29 mouse cellular contexts compared by ENCODE assay signal in genomic region chr9:31235030-31235429, GRCm38 (mm10). TPM values are rescaled to one million over a fixed set of nuclear protein-coding genes. Genes with fewer than 3 reads are reported as not detected.
DNase-seq lines count a peak whose midpoint lies in the region; ATAC-seq and TF ChIP-seq lines count a peak whose summit lies in the region.
"Had no signal": no experiment of that assay in that cellular context is flagged by ENCODE, and none has a peak within 500 bp of the region (broad histone marks: within the 10 kb centered on the region; RNA-seq: fewer than 3 reads in every experiment).

No protein-coding gene starts in this region.

- TF ChIP-seq CTCF in MEL (IDR thresholded peaks at IDR 0.05 in 2 of 3, conservative IDR thresholded peaks at IDR 0.05 in 1 of 3; ENCODE audit: control insufficient read depth in 1 of 3, insufficient read depth in 1 of 3, low read depth in 2 of 3, low read length in 3 of 3, poor library complexity in 1 of 3, severe bottlenecking in 1 of 3), result no peak

- peak overlapping the region; percentile 66 for H3K27ac ChIP-seq in lung, embryonic 16.5 days (ENCODE audit: low read length)
- H3K27ac ChIP-seq in MEL (ENCODE audit: control insufficient read depth, low read depth, low read length), result no peak overlapping the region
- H3K27ac ChIP-seq in stomach, embryonic 15.5 days, result no peak overlapping the region
- H3K27ac ChIP-seq: heart, adult 2 months; hindbrain, embryonic 13.5 days; layer of hippocampus, adult 2 months; left cerebral cortex, adult 2 months; limb, embryonic 13.5 days; liver, embryonic 12.5 days; neural tube, embryonic 12.5 days had no signal

- no peaks in the 10 kb centered on the region for H3K79me2 ChIP-seq in MEL (ENCODE audit: control insufficient read depth, insufficient read depth, low read length, poor library complexity)

- no peak for TF ChIP-seq POLR2A in MEL (IDR thresholded peaks at IDR 0.05; ENCODE audit: control insufficient read depth in 1 of 2, insufficient read depth in 1 of 2, low read depth in 1 of 2, low read length in 2 of 2, poor library complexity in 1 of 2)

- TF ChIP-seq EP300 in MEL (IDR thresholded peaks at IDR 0.05; ENCODE audit: low read depth in 1 of 2, low read length in 2 of 2), result peak; percentile 34 to 46; a peak in 2 of 4 replicates

- H3K9me3 ChIP-seq in lung, embryonic 16.5 days (ENCODE audit: control insufficient read depth, low read length), result no peaks in the 10 kb centered on the region
- no peaks in the 10 kb centered on the region for H3K9me3 ChIP-seq in MEL (replicated peaks; ENCODE audit: insufficient read depth, low read length)
- H3K9me3 ChIP-seq in stomach, embryonic 15.5 days, result no peaks in the 10 kb centered on the region
- H3K9me3 ChIP-seq: hindbrain, embryonic 13.5 days; limb, embryonic 13.5 days; liver, embryonic 12.5 days; neural tube, embryonic 12.5 days had no signal

- peak; percentile 77 for ATAC-seq in lung, embryonic 16.5 days (ENCODE audit: low read depth)
- ATAC-seq in stomach, embryonic 15.5 days (ENCODE audit: insufficient read depth, low FRiP score, low read depth), result peak; percentile 43; the same call in 1 of the 2 replicates
- no peak for ATAC-seq in erythroblast, adult 5-6 weeks (replicated peaks; ENCODE audit: low FRiP score, poor library complexity, severe bottlenecking)
- ATAC-seq: forebrain, embryonic 16.5 days; liver, embryonic 12.5 days; midbrain, embryonic 16.5 days had no signal

- H3K27me3 ChIP-seq in lung, embryonic 16.5 days (ENCODE audit: control insufficient read depth, insufficient read depth, low read depth, low read length), result no peaks in the 10 kb centered on the region
- no peaks in the 10 kb centered on the region for H3K27me3 ChIP-seq in MEL (ENCODE audit: control insufficient read depth in 1 of 2, insufficient read depth in 2 of 2, low read length in 2 of 2)
- H3K27me3 ChIP-seq in stomach, embryonic 15.5 days (replicated peaks), result no peaks in the 10 kb centered on the region
- H3K27me3 ChIP-seq: heart, embryonic 12.5 days; hindbrain, embryonic 13.5 days; limb, embryonic 13.5 days; liver, embryonic 12.5 days; neural tube, embryonic 12.5 days had no signal

- H3K4me2 ChIP-seq in lung, embryonic 16.5 days (ENCODE audit: low read depth, low read length), result 0 out of 2 replicates have a peak overlapping the region, but pooled peaks have one; percentile 31
- no peak overlapping the region; the same call in 1 of the 2 replicates for H3K4me2 ChIP-seq in stomach, embryonic 15.5 days
- H3K4me2 ChIP-seq: heart, embryonic 12.5 days; hindbrain, embryonic 13.5 days; limb, embryonic 13.5 days; liver, embryonic 12.5 days; neural tube, embryonic 12.5 days had no signal

- no peaks in the 10 kb centered on the region for H3K36me3 ChIP-seq in lung, embryonic 16.5 days (ENCODE audit: control insufficient read depth, insufficient read depth, low read length)
- peaks cover 0 to 9% of the 10 kb centered on the region in 2 experiments; a peak in 2 of 4 replicates for H3K36me3 ChIP-seq in MEL (ENCODE audit: control insufficient read depth in 1 of 2, insufficient read depth in 2 of 2, low read length in 2 of 2)
- no peaks in the 10 kb centered on the region for H3K36me3 ChIP-seq in stomach, embryonic 15.5 days
- H3K36me3 ChIP-seq: heart, embryonic 12.5 days; hindbrain, embryonic 13.5 days; limb, embryonic 13.5 days; liver, embryonic 12.5 days; neural tube, embryonic 12.5 days had no signal

- WGBS in lung, embryonic 16.5 days, result 11% methylated on average over 4 of the region's 4 CpGs
- 17% methylated on average over 4 of the region's 4 CpGs for WGBS in stomach, embryonic 15.5 days

- H3K9ac ChIP-seq in lung, embryonic 16.5 days (ENCODE audit: low read length), result no peak overlapping the region
- H3K9ac ChIP-seq in MEL (ENCODE audit: control insufficient read depth, low read depth, low read length, poor library complexity, severe bottlenecking), result no peak overlapping the region
- no peak overlapping the region for H3K9ac ChIP-seq in stomach, embryonic 15.5 days
- H3K9ac ChIP-seq: heart, embryonic 12.5 days; hindbrain, embryonic 13.5 days; limb, embryonic 13.5 days; liver, embryonic 12.5 days; neural tube, embryonic 12.5 days had no signal

- no peak overlapping the region for H3K4me3 ChIP-seq in lung, embryonic 16.5 days (ENCODE audit: low read length)
- no peak overlapping the region for H3K4me3 ChIP-seq in MEL (ENCODE audit: control insufficient read depth in 1 of 2, insufficient read depth in 1 of 2, low read depth in 2 of 2, low read length in 2 of 2)
- H3K4me3 ChIP-seq in stomach, embryonic 15.5 days (replicated peaks), result no peak overlapping the region
- H3K4me3 ChIP-seq: heart, adult 2 months; heart, embryonic 12.5 days; hindbrain, embryonic 13.5 days; layer of hippocampus, adult 2 months; left cerebral cortex, adult 2 months; limb, embryonic 13.5 days; liver, embryonic 12.5 days; myocyte; neural tube, embryonic 12.5 days had no signal

- H3K4me1 ChIP-seq in lung, embryonic 16.5 days (replicated peaks; ENCODE audit: control insufficient read depth, insufficient read depth, low read length), result peaks cover 22% of the 10 kb centered on the region
- peaks cover 7 to 12% of the 10 kb centered on the region in 2 experiments for H3K4me1 ChIP-seq in MEL (ENCODE audit: control insufficient read depth in 1 of 2, insufficient read depth in 2 of 2, low read length in 2 of 2)
- peaks cover 15% of the 10 kb centered on the region for H3K4me1 ChIP-seq in stomach, embryonic 15.5 days

- no peak for TF ChIP-seq RAD21 in MEL (IDR thresholded peaks at IDR 0.05; ENCODE audit: low read depth, low read length)

- no peak for DNase-seq in lung, postnatal 25 days (ENCODE audit: low spot score)
- DNase-seq in A20 (ENCODE audit: low read depth, low spot score) (peak; percentile 38), MEL (ENCODE audit: low read depth, low spot score) (no peak)
- no peak for DNase-seq in frontal cortex, postnatal 25 days (ENCODE audit: low spot score in 2 of 2)
- DNase-seq: adrenal gland, adult 8-10 months; cerebellum, adult 11 months; cerebellum, adult 9-10 months; cerebellum, postnatal 36 days; heart, adult 2 months; heart, postnatal 4 days; kidney, adult 2 months; kidney, postnatal 36 days; lung, adult 18-20 months; right cerebral cortex, adult 18-20 months; spleen, adult 18-20 months; thymus, postnatal 14 days had no signal

TF ChIP-seq in MEL, 35 proteins besides CTCF, POLR2A, EP300 and RAD21:
- no peak for TF ChIP-seq ETS1 (IDR thresholded peaks at IDR 0.05; ENCODE audit: low read depth, low read length)
- no peak for TF ChIP-seq UBTF (IDR thresholded peaks at IDR 0.05; ENCODE audit: borderline replicate concordance, insufficient read depth, low read depth, low read length)
- TF ChIP-seq GABPA (IDR thresholded peaks at IDR 0.05; ENCODE audit: low read depth, low read length), result no peak
- TF ChIP-seq TCF12 (IDR thresholded peaks at IDR 0.05; ENCODE audit: low read depth, low read length), result peak; percentile 9; the same call in 1 of the 2 replicates
- TF ChIP-seq MAX (IDR thresholded peaks at IDR 0.05; ENCODE audit: low read length), result no peak

RNA-seq across cellular contexts. Expression of gene Aplp2, which starts 23.4 kb away (rescaled TPM):
- polyA plus RNA-seq in lung, embryonic 16.5 days (2015; fragmentation: Nextera tagmentation; extraction: Ambion mirVana), result 506 and 518 TPM in 2 replicates
- total RNA-seq in MEL (2012; rRNA removed), result 33.5 and 37.6 TPM in 2 replicates
- polyA plus RNA-seq in MEL (2012; ENCODE audit: insufficient read depth in 1 of 2, insufficient read length in 2 of 2, low read depth in 1 of 2, low replicate concordance in 2 of 2, missing spikeins in 1 of 2), result 10 to 100 TPM in 1 of 2 experiments, not detected in 1; 60.6 TPM
- 279 and 284 TPM in 2 replicates for polyA plus RNA-seq in stomach, embryonic 15.5 days (2015; fragmentation: Nextera tagmentation; extraction: Ambion mirVana)
- 117 and 165 TPM in 2 replicates for total RNA-seq in erythroblast, adult 5-6 weeks (2015; ENCODE audit: low replicate concordance)
- total RNA-seq in erythroblast, adult 5-6 weeks (2017; ENCODE audit: low replicate concordance), result 209 and 318 TPM in 2 replicates

RNA-seq across cellular contexts. Expression of gene Prdm10, which starts 45.3 kb away (rescaled TPM):
- polyA plus RNA-seq in lung, embryonic 16.5 days (2015; fragmentation: Nextera tagmentation; extraction: Ambion mirVana), result 4.6 and 4.8 TPM in 2 replicates
- total RNA-seq in MEL (2012; rRNA removed), result 3.4 and 4.9 TPM in 2 replicates
- polyA plus RNA-seq in MEL (2012; ENCODE audit: insufficient read depth in 1 of 2, insufficient read length in 2 of 2, low read depth in 1 of 2, low replicate concordance in 2 of 2, missing spikeins in 1 of 2), result 1 to 10 TPM in 1 of 2 experiments, not detected in 1; 8.7 TPM
- polyA plus RNA-seq in stomach, embryonic 15.5 days (2015; fragmentation: Nextera tagmentation; extraction: Ambion mirVana), result 4.2 and 5.1 TPM in 2 replicates
- 4.2 and 9.2 TPM in 2 replicates for total RNA-seq in erythroblast, adult 5-6 weeks (2015; ENCODE audit: low replicate concordance)
- 7.1 and 17.3 TPM in 2 replicates for total RNA-seq in erythroblast, adult 5-6 weeks (2017; ENCODE audit: low replicate concordance)
